Mouse (Mus musculus) heart, postnatal 0 days (tissue): ENCODE data around the gene Rem2.

Experiments
- CTCF ChIP-seq: IDR thresholded peaks from 2 replicates; pipeline ENCODE4 v1.5.1; 2016; ENCODE audit warnings: antibody characterized with exemption, control low read depth, low read depth
- EP300 ChIP-seq: IDR thresholded peaks from 2 replicates; pipeline ENCODE4 v1.6.1; 2016; ENCODE audit warnings: antibody characterized with exemption, low read depth

DNA sequence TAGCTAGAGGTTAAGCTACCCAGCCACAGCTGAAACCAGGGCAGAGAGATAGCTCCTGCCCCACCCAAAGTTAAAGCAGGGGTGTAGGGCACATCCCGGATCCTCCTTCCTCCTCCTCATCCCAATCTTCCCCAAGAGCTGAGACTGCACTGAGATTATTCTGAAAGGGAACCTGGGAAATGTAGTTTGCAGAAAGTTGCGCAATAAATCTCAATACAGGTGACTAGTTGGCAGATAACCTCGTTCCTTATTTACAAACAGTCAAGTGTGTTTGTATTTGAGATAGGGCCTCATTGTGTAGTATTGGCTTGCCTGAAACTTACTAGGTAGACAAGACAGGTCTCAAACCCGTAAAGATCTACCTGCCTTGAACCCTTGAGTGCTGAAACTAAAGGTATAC lies 13.8 kb upstream of the Rem2 start:
- no peak for TF ChIP-seq CTCF
- no peak for TF ChIP-seq EP300
